Mouse (Mus musculus) brain, adult 2 months (tissue): ENCODE results near the gene Bmpr1b.
"Not testable (repeated sequence)": the region's sequence is repeated elsewhere in the genome, so short reads cannot be mapped to it uniquely, and the experiment has no call there.

Experiments
- DNase-seq: peaks from one replicate; pipeline ENCODE4 v3.0.0; 2011; ENCODE audit warnings: low read depth, low spot score

The Bmpr1b gene

DNA sequence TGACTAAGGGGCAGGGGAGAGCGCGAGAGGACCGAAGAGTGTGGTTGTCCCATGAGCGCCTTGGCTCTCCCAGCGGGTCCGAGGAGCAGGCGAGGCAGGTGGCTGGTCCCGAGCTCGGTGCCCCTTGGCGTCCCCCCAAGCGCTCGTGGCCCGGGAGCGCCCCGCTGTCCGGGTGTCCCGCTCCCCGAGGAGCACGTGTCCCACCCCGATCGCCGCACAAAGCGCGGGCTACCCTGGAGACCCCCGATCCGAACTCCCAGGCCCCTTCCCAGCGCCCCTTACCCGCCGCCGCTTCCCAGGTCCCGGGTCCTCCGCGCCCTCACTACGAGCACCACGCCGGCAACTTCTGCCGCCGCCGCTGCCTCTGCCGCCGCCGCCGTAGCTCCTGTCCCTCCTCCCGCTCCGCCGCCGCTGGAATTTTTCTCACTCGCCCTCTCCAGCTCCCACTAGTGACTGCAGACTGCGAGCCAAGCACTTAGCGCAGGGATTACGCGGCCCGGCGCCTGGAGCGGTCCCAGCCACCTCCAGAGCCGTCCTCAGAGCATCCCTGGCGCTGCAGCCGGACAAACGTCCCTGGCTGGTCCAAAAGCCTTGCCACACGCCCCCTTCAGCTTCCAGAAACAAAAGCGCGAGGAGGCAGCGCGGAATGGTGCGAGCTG is at the start of gene Bmpr1b:
TSS of gene Bmpr1b (minus strand) at position 563 of the 659 bp plus-strand sequence.
- DNase-seq = peak; percentile 77

GRCm38 (mm10) chr3:142212821-142213220 is 43.6 kb upstream of the Bmpr1b start:
- DNase-seq = no peak

- no peak for DNase-seq
Observed at GRCm38 (mm10) chr3:142212186-142212585, 43.0 kb upstream of the Bmpr1b start.

- no peak for DNase-seq
Observed at GRCm38 (mm10) chr3:142209981-142210380, 40.8 kb upstream of the Bmpr1b start.

DNA sequence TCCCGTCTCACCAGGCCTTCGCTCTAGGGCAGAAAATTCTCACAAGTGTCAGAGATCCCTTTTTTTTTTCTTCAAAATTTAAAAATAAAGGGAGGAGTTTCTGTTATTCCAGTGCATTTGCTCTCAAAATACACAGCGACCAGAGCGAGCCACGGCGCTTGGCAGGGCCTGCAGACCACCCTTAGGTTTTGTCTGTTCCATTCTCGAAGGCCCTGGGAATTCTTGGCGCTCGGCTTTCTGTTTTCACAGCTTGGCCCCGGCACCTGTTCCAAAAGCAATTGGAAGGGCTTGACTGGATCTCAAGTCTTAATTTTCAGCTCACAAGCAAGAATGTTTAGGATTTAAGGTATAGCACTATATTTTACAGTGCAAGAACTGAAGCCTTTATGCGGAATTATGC is 39.8 kb upstream of the Bmpr1b start:
- DNase-seq = no peak

GRCm38 (mm10) chr3:142207488-142207887 is 38.3 kb upstream of the Bmpr1b start:
- DNase-seq = no peak

DNA sequence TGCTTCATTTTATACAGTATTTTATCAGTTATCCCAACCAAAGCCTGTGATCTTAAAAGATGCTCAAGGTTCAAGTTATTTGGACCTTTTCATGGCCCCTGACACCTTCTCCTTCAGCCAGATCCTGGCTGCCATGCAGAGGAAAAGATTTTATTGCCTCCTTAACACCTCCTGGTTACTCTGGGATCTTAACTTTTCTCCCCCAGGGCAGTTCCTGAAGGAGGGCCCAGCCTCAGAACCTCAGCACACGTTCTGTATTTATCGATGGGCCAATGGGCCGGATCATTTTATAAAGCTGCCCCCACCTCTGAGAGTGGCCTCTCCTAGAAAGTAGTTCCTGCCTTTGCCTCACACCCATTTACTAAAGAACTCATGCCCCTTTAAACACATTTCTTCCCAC is 37.1 kb upstream of the Bmpr1b start:
- no peak for DNase-seq

GRCm38 (mm10) chr3:142196142-142196541 is 26.9 kb upstream of the Bmpr1b start:
- DNase-seq = no peak

DNA sequence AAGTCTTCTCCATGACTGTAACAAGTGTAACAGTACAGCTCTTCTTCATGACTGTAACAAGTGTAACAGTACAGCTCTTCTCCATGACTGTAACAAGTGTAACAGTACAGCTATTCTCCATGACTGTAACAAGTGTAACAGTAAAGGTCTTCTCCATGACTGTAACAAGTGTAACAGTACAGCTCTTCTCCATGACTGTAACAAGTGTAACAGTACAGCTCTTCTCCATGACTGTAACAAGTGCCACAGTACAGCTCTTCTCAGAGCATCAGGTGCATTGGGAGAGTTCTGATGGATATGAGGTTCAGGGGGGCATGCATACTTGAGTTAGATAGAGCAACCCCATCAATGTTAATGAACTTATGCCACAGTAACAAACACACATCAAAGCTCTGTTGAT is 22.4 kb upstream of the Bmpr1b start:
- DNase-seq = not testable (repeated sequence)

DNA sequence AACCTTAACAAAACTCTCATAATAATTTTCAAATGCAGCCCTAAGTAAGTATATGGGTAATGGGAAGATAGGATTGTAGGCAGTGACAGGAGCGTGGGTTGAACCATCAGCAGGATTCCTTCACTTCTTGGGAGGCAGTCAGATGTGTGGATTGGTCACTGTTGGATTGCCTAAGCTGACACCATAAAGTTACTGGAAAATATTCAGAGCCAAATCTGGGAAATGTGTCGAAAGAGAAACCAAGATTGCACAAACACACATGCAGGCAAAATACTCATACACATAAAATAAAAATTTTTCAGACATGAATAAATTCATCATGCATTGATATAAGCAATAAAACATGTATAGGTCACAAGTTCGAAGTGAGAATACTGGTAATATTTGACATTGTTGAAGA is 17.3 kb upstream of the Bmpr1b start:
- DNase-seq = no peak

- peak; percentile 58 for DNase-seq
Observed at GRCm38 (mm10) chr3:142173996-142174395, 4.8 kb upstream of the Bmpr1b start.

DNA sequence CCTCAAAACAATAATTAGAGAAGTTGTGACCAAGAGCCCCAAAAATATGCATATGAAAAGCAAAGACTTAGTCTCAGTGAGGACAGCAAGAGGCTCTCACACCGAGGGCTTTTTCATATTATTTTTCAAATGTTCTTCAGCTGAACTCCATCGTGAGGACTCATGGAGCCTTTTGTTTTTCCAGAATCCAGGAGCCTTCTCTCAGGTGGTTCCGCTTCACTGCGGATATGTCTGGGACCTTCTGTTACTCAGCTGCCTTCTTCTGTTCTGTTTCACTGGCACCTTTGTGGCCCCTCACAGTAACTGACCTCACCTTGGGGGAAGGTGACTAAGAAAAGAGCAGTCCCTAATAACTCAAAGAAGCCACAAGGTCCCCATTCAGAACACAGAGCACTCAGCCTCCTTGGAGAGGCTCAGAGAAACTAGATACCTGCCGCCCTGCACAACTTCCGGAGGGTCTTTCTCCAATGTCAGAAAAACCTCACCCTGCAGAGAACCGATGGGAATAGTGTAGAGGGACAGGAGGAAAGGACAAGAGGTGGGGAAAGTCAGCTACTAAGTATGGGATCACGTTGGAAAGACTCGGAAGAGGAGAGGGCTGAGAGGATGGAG is 868 bp downstream of the Bmpr1b start:
- DNase-seq = no peak

GRCm38 (mm10) chr3:142164981-142165380 is 4.2 kb downstream of the Bmpr1b start:
- DNase-seq = no peak

- no peak for DNase-seq
Observed at GRCm38 (mm10) chr3:142163896-142164295, 5.3 kb downstream of the Bmpr1b start.

GRCm38 (mm10) chr3:142161405-142161804 is 7.8 kb downstream of the Bmpr1b start:
- DNase-seq = no peak

GRCm38 (mm10) chr3:142151980-142152379 is 17.2 kb downstream of the Bmpr1b start:
- peak; percentile 34 for DNase-seq

DNA sequence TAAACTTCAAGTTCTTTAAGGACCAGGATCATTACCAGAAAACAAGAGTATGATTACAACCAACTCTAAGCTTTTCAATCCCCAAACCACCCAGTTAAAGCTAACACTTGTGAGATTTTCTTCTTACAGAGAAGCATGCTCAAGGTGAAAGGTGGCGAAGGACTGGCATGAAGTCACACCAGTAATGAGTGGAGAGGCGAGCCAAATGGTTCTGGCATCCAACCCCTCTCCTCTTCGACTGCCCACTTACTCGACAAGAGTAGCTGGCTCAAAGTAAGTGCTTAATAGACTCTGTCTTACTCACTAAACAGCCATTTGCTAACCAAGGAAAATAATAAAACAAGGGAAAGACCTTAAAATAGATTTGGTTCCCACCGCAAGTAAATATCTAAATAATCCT is 30.4 kb downstream of the Bmpr1b start:
- no peak for DNase-seq

GRCm38 (mm10) chr3:142126379-142126778 is 42.8 kb downstream of the Bmpr1b start:
- DNase-seq = no peak

DNA sequence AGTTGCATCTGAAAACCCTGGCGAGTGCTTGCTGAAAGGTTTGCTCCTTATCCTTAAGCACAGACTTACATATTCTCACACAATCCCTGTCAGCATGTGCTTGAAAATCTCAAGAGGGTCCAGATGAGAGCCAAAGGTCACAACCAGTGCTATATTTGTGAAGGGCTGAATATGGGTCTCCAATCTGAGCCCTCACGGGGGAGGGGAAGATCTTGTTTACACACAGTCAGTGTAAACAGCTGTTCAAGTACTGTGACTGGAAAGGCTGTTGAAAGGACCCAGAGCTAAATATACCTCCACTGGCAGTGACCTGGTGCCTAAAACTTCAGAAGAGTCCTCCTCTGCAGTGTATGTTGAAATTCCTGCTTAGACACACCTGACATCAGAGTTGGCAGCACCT is 43.7 kb downstream of the Bmpr1b start:
- no peak for DNase-seq

DNA sequence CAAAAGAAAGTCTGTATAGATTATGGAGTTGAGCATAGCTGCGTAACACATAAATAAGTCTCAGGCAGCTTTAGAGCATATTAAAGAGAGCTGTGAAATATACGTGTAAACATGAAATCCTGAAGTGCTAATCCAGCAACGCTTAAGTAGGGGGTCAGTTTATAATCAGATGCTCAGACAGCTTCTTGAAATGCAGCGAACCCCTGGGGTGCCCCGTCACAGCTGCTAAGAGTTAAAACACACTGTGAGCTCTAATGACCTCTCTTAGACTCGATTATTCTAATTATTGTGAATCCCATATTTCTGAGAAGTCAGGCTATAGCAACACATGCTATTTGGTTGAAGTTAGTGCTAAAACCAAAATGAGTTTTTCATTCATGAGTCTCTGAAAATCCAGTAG is 45.0 kb downstream of the Bmpr1b start:
- DNase-seq = no peak

DNA sequence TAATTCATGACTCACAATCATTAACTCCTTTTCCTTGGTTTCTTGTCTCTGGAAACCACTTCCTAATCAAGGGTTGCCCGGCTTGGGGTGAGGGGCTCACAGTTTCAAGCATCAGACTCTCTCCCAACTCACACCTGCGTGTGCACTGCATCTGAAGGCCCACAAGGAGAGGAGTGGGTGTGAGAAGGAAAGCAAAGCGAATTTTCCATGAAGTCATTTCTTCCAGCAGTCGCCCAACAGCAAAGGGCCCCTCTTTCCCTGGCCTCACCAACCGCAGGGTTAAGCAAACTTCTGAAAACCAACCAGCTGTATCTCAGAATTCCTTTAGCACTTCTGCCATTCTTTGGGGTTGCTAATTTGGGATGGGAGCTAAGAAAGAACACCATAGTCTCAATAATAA is 46.8 kb downstream of the Bmpr1b start:
- DNase-seq = no peak

DNA sequence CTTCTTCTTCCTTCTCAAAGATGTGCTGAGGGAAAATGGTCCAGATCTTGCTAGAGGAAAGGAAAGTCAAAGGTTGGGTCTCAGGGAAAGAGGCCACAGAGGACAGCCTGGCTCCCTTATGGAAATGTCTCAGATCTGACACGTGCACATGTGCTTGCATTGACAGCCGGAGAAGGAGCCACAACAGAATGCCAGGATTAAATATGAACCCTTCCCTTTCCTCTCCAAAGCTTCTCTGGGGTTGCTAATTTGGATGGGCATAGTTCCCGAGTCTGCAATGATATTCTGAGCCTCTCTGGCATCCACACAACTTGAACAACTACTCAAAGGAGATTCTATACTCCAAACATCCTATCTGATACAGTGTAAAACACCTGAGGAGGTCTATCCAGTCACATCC is 48.4 kb downstream of the Bmpr1b start:
- no peak for DNase-seq

- no peak for DNase-seq
Observed at GRCm38 (mm10) chr3:142114762-142115316, 54.4 kb downstream of the Bmpr1b start.
